In the genomic region with DNA sequence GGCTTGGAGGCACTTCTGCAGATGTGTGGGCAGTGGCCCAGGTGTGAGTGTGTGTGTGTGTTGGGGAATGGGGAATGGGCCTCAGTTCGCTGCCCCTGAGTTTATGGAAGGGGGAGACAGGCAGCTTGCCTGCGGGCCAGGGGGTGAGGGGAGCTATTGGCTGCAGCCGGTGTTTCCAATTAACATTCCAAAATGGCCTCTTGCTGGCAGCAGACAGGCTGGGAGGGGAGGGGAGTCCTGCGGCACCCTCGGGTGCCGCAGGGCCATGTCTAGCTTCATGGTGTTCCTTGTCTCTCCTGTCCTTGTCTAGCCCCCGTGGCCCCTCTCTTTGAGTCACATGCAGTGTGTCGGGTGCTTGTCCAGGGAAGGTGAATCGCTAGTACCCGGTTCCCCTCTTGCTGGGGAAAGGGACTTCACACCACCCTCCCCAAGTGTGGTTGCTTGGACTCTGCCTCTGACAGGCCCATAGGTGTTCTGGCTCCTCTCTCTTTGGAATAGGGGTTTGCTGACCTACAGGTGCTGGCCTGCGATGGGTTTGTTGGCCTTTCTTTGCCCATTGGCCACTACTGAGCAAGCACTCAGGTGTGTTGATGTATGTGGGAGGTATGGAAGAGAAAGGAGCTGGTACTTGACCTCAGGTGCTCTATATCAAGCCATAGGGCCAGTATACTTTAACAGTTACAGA, we compare ENCODE assay signal across 8 mouse cellular contexts. TPM values are rescaled to one million over a fixed set of nuclear protein-coding genes. Genes with fewer than 3 reads are reported as not detected.
DNase-seq lines count a peak whose midpoint lies in the region; ATAC-seq and TF ChIP-seq lines count a peak whose summit lies in the region.

No protein-coding gene starts in this region.

- peak overlapping the region; percentile 99 for H3K27ac ChIP-seq in left cerebral cortex, adult 2 months
- no peak overlapping the region for H3K27ac ChIP-seq in forebrain, embryonic 16.5 days (ENCODE audit: low read length)
- H3K27ac ChIP-seq in intestine, embryonic 14.5 days (ENCODE audit: low read depth) = no peak overlapping the region

- 8% methylated on average over 11 of the region's 11 CpGs for WGBS in forebrain, embryonic 16.5 days
- WGBS in intestine, embryonic 14.5 days = 6% methylated on average over 11 of the region's 11 CpGs

- H3K36me3 ChIP-seq in forebrain, embryonic 16.5 days (ENCODE audit: control insufficient read depth, insufficient read depth) = no peaks in the 10 kb centered on the region
- H3K36me3 ChIP-seq in intestine, embryonic 14.5 days (ENCODE audit: control insufficient read depth, insufficient read depth, low read length) = peaks cover 38% of the 10 kb centered on the region

- H3K4me2 ChIP-seq in forebrain, embryonic 16.5 days (ENCODE audit: low read length) = peak overlapping the region; percentile 96
- H3K4me2 ChIP-seq in intestine, embryonic 14.5 days (ENCODE audit: low read length) = peak overlapping the region; percentile 73

- H3K4me1 ChIP-seq in forebrain, embryonic 16.5 days (replicated peaks; ENCODE audit: control insufficient read depth, insufficient read depth, low read length) = peaks cover 38% of the 10 kb centered on the region
- H3K4me1 ChIP-seq in intestine, embryonic 14.5 days (replicated peaks; ENCODE audit: control insufficient read depth, insufficient read depth, low read length) = peaks cover 32% of the 10 kb centered on the region

- no peak for DNase-seq in left cerebral cortex, adult 2 months (ENCODE audit: extremely low spot score in 1 of 2, low spot score in 2 of 2)
- no peak for DNase-seq in left cerebral cortex, adult 8-10 months (ENCODE audit: low spot score in 2 of 2)
- DNase-seq in ZHBTc4 (ENCODE audit: low read depth, low spot score) = peak; percentile 23
- DNase-seq in intestine, embryonic 14.5 days (ENCODE audit: low spot score) = no peak
- DNase-seq in lung, postnatal 36 days = peak; percentile 52
- DNase-seq in T-cell, adult 2 months (ENCODE audit: low spot score) = no peak
- no peak for DNase-seq in spleen, postnatal 4 days (ENCODE audit: low spot score in 2 of 2)

- intact Hi-C loops in left cerebral cortex, adult 2 months (cut with DNase I) = loop anchor here (2.0 to 5.0 kb wide), 3 partner anchors 33 to 102 kb away; no protein-coding TSS in a partner anchor

- ATAC-seq in forebrain, embryonic 16.5 days = no peak
- no peak for ATAC-seq in intestine, embryonic 14.5 days (replicated peaks; ENCODE audit: low FRiP score, low TSS enrichment, low read depth)

- no peak for TF ChIP-seq CTCF in left cerebral cortex, adult 2 months (IDR thresholded peaks at IDR 0.05)

- H3K4me3 ChIP-seq in left cerebral cortex, adult 2 months = peak overlapping the region; percentile 84
- peak overlapping the region; percentile 73 for H3K4me3 ChIP-seq in forebrain, embryonic 16.5 days (replicated peaks; ENCODE audit: low read length)
- H3K4me3 ChIP-seq in intestine, embryonic 14.5 days (ENCODE audit: low read depth, low read length) = peak overlapping the region; percentile 81

- H3K9me3 ChIP-seq in forebrain, embryonic 16.5 days (ENCODE audit: control insufficient read depth, low read length) = no peaks in the 10 kb centered on the region
- H3K9me3 ChIP-seq in intestine, embryonic 14.5 days (ENCODE audit: control insufficient read depth, low read length) = no peaks in the 10 kb centered on the region

- peak overlapping the region; percentile 85 for H3K9ac ChIP-seq in forebrain, embryonic 16.5 days (replicated peaks; ENCODE audit: low read depth, low read length)
- peak overlapping the region; percentile 82 for H3K9ac ChIP-seq in intestine, embryonic 14.5 days (ENCODE audit: low read length)

- no peaks in the 10 kb centered on the region for H3K27me3 ChIP-seq in forebrain, embryonic 16.5 days (replicated peaks; ENCODE audit: control insufficient read depth, insufficient read depth, low read length)
- H3K27me3 ChIP-seq in intestine, embryonic 14.5 days (replicated peaks; ENCODE audit: control insufficient read depth, insufficient read depth, low read length) = no peaks in the 10 kb centered on the region

RNA-seq across cellular contexts. Expression of gene Dusp7, which starts 1.5 kb away (rescaled TPM):
- 100 to 1,000 TPM; 105 to 115 TPM for total RNA-seq in left cerebral cortex, adult 2 months (2021)
- 100 to 1,000 TPM in 1 of 4 experiments, 10 to 100 TPM in 3; 89.5 to 103 (median 93.0) TPM for total RNA-seq in left cerebral cortex, adult 8-10 months (2022)
- polyA plus RNA-seq in forebrain, embryonic 16.5 days (2015; fragmentation: Nextera tagmentation; extraction: Ambion mirVana) = 9.0 and 10.3 TPM in 2 replicates
- polyA plus RNA-seq in intestine, embryonic 14.5 days (2014; fragmentation: Nextera tagmentation; extraction: Ambion mirVana) = 16.5 and 19.8 TPM in 2 replicates

RNA-seq across cellular contexts. Expression of gene Rpl29, which starts 59.3 kb away (rescaled TPM):
- 100 to 1,000 TPM; 273 to 308 TPM for total RNA-seq in left cerebral cortex, adult 2 months (2021)
- total RNA-seq in left cerebral cortex, adult 8-10 months (2022) = 100 to 1,000 TPM; 266 to 312 (median 299) TPM
- polyA plus RNA-seq in forebrain, embryonic 16.5 days (2015; fragmentation: Nextera tagmentation; extraction: Ambion mirVana) = 564 and 591 TPM in 2 replicates
- 1,252 and 1,315 TPM in 2 replicates for polyA plus RNA-seq in intestine, embryonic 14.5 days (2014; fragmentation: Nextera tagmentation; extraction: Ambion mirVana)

Comparison
In these comparisons a context has a peak if more than half of its experiments do, and no peak if none do; other contexts are left out.
1. DNase-seq: peak in ZHBTc4 (single experiment) and lung, postnatal 36 days (single experiment); none in left cerebral cortex, adult 2 months (0 of 2), left cerebral cortex, adult 8-10 months (0 of 2), intestine, embryonic 14.5 days (single experiment), T-cell, adult 2 months (single experiment) and spleen, postnatal 4 days (0 of 2).
2. Peak in every context shown above with its lines, with median percentiles within 50 percentile points of each other: H3K4me3 ChIP-seq.